Mouse (Mus musculus) urinary bladder, postnatal 36 days (tissue): ENCODE results near the gene Igfbp5.

ENCODE experiments used
- DNase-seq, 2 experiments: peaks; one replicate each; pipeline ENCODE4 v3.0.0; 2022; ENCODE audit warnings: low spot score in 2 of 2, mixed read lengths in 1 of 2

Gene Igfbp5

DNA sequence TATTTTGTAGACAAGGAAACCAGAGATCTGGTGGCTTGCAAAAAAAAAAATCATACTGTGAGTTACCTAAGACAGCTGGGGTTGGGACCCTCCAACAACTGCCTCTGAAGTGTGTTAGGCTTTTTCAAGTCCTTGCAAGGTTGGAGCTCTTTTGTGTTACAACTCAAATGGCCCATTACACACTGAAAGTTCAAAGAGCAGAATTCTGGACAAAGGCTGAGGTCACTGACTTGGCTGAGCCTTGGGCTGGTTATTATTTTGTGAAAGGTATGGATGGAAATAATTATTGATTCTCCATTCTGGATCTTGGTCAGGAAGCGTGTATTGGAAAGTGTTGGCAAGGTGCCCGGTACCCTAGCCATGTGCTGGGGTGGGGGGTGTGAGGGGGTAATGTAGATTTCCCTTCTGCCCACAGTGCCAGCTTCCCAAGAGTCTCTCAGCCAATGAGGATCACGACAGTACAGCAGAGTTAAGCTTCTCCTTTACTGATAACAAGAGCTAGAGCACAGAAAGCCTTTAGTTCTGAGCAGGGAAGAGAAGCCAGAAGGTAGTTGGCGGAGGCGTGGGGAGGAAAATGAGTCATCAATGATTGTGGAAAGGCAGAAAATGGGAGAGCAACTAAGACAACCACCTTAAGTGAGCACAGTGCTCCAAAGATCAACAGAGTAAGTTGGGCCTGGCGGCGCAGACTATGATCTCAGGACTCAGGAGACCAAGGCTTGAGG lies 64.6 kb downstream of the Igfbp5 start:
- no peak for DNase-seq

DNA sequence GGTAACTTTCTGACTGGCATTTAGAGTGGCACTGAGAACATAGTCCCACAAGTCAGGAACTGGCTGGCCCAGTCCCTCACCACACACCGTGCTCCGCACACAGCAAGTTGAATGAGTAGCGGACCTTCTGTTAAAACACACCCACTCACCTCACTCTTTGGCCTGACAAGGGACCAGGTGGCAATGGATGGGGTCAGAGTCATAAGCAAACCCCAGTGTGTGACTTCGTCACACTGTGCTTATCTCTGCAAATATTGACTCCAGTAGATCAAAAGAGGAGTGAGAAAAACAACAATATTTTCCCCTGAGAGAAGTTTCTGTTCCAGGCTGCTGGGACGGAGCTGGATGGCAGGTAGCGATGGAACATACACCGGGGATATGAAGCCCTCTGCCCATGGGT lies 65.4 kb downstream of the Igfbp5 start:
- no peak for DNase-seq
